Mouse (Mus musculus) E14TG2a.4 (cell line): ENCODE results near the gene Tmem95.

Experiments
- CTCF ChIP-seq: conservative IDR thresholded peaks from 2 replicates; pipeline ENCODE4 v1.5.1; 2014; ENCODE audit warnings: low read length
- NANOG ChIP-seq: IDR thresholded peaks from 2 replicates; pipeline ENCODE4 v1.6.1; 2014; ENCODE audit warnings: borderline replicate concordance, low read length, mixed read lengths
- POU5F1 ChIP-seq: IDR thresholded peaks from 2 replicates; pipeline ENCODE4 v1.6.1; 2014; ENCODE audit warnings: low read length, borderline replicate concordance

GRCm38 (mm10) chr11:69922796-69923195 is 45.0 kb upstream of the Tmem95 start:
- TF ChIP-seq CTCF (no peak), NANOG (no peak), POU5F1 (no peak)
